Mouse (Mus musculus): ENCODE results near the gene Gnl2.

Gnl2 gene

GRCm38 (mm10) chr4:124999548-124999947 is 16.8 kb upstream of the Gnl2 start:
- no peak for DNase-seq (ENCODE audit: extremely low read depth, insufficient read length, low spot score)

- DNase-seq (ENCODE audit: extremely low read depth, insufficient read length, low spot score): no peak
Measured at GRCm38 (mm10) chr4:125002978-125003377, 13.4 kb upstream of the Gnl2 start.

- DNase-seq (ENCODE audit: extremely low read depth, insufficient read length, low spot score): no peak
Measured at GRCm38 (mm10) chr4:125004886-125005285, 11.5 kb upstream of the Gnl2 start.

GRCm38 (mm10) chr4:125007460-125007859 is 8.9 kb upstream of the Gnl2 start:
- DNase-seq (ENCODE audit: extremely low read depth, insufficient read length, low spot score): no peak

- no peak for DNase-seq (ENCODE audit: extremely low read depth, insufficient read length, low spot score)
Measured at GRCm38 (mm10) chr4:125008220-125008619, 8.2 kb upstream of the Gnl2 start.

- DNase-seq (ENCODE audit: extremely low read depth, insufficient read length, low spot score): no peak
Measured at GRCm38 (mm10) chr4:125008712-125009111, 7.7 kb upstream of the Gnl2 start.

GRCm38 (mm10) chr4:125017431-125017830 is 1.0 kb downstream of the Gnl2 start:
- DNase-seq (ENCODE audit: extremely low read depth, insufficient read length, low spot score): no peak

GRCm38 (mm10) chr4:125020780-125021538 is 4.6 kb downstream of the Gnl2 start:
- DNase-seq (ENCODE audit: extremely low read depth, insufficient read length, low spot score): no peak

GRCm38 (mm10) chr4:125029891-125030614 is 13.7 kb downstream of the Gnl2 start:
- peak; percentile 93 for DNase-seq (ENCODE audit: extremely low read depth, insufficient read length, low spot score)

- DNase-seq (ENCODE audit: extremely low read depth, insufficient read length, low spot score): no peak
Measured at GRCm38 (mm10) chr4:125034341-125034740, 18.0 kb downstream of the Gnl2 start.

GRCm38 (mm10) chr4:125044454-125044853 is 28.1 kb downstream of the Gnl2 start:
- DNase-seq (ENCODE audit: extremely low read depth, insufficient read length, low spot score): no peak

- no peak for DNase-seq (ENCODE audit: extremely low read depth, insufficient read length, low spot score)
Measured at GRCm38 (mm10) chr4:125055385-125055784, 39.0 kb downstream of the Gnl2 start.

- no peak for DNase-seq (ENCODE audit: extremely low read depth, insufficient read length, low spot score)
Measured at GRCm38 (mm10) chr4:125056476-125056875, 40.1 kb downstream of the Gnl2 start.

- DNase-seq (ENCODE audit: extremely low read depth, insufficient read length, low spot score): no peak
Measured at GRCm38 (mm10) chr4:125057273-125057672, 40.9 kb downstream of the Gnl2 start.

GRCm38 (mm10) chr4:125058033-125058432 is 41.6 kb downstream of the Gnl2 start:
- no peak for DNase-seq (ENCODE audit: extremely low read depth, insufficient read length, low spot score)

- no peak for DNase-seq (ENCODE audit: extremely low read depth, insufficient read length, low spot score)
Measured at GRCm38 (mm10) chr4:125059025-125059424, 42.6 kb downstream of the Gnl2 start.

GRCm38 (mm10) chr4:125063829-125064228 is 47.4 kb downstream of the Gnl2 start:
- DNase-seq (ENCODE audit: extremely low read depth, insufficient read length, low spot score): no peak

GRCm38 (mm10) chr4:125065517-125066307 is 49.3 kb downstream of the Gnl2 start, which contains the start of gene Dnali1:
TSS of gene Dnali1 (minus strand) at chr4:125065703.
- no peak for DNase-seq (ENCODE audit: extremely low read depth, insufficient read length, low spot score)

- peak; percentile 90 for DNase-seq (ENCODE audit: extremely low read depth, insufficient read length, low spot score)
Measured at GRCm38 (mm10) chr4:125066490-125067370, 50.3 kb downstream of the Gnl2 start, which contains the start of gene Snip1. TSS of gene Snip1 (plus strand) at chr4:125066672.

- DNase-seq (ENCODE audit: extremely low read depth, insufficient read length, low spot score): no peak
Measured at GRCm38 (mm10) chr4:125077700-125078099, 61.3 kb downstream of the Gnl2 start.
